Mouse (Mus musculus) lung, embryonic 14.5 days (tissue): ENCODE measurements around the gene Csrnp1. TPM values are rescaled to one million over a fixed set of nuclear protein-coding genes. Genes with fewer than 3 reads are reported as not detected.

ENCODE experiments used
- ATAC-seq: fragments of 200-750 bp; cut with Nextera tagmentation; 2 replicates; pipeline ENCODE4 v1.8.0; 2017; ENCODE audit warnings: mild to moderate bottlenecking, moderate TSS enrichment, moderate library complexity; ENCODE audit not compliant: insufficient read depth
- DNase-seq: peaks from one replicate; pipeline ENCODE4 v3.0.0-alpha.2; 2015
- H3K27ac ChIP-seq: fragments of 300-500 bp; sonication (generic); 2 replicates; pipeline ENCODE4 v1.5.1; 2014; ENCODE audit warnings: low read depth, mild to moderate bottlenecking, moderate library complexity
- H3K27me3 ChIP-seq: fragments of 300-500 bp; sonication (generic); 2 replicates; pipeline ENCODE4 v1.6.1; 2014; ENCODE audit warnings: low read length, control low read depth; ENCODE audit not compliant: insufficient read depth
- H3K36me3 ChIP-seq: fragments of 300-500 bp; sonication (generic); 2 replicates; pipeline ENCODE4 v1.6.1; 2014; ENCODE audit warnings: control low read depth; ENCODE audit not compliant: insufficient read depth
- H3K4me1 ChIP-seq: fragments of 300-500 bp; sonication (generic); 2 replicates; pipeline ENCODE4 v1.6.1; 2014; ENCODE audit warnings: antibody characterized with exemption, control low read depth; ENCODE audit not compliant: insufficient read depth
- H3K4me2 ChIP-seq: fragments of 300-500 bp; sonication (generic); 2 replicates; pipeline ENCODE4 v1.6.1; 2014; ENCODE audit warnings: mild to moderate bottlenecking
- H3K4me3 ChIP-seq: fragments of 300-500 bp; sonication (generic); 2 replicates; pipeline ENCODE4 v1.5.1; 2014; ENCODE audit warnings: low read depth, low read length
- H3K9ac ChIP-seq: fragments of 300-500 bp; sonication (generic); 2 replicates; pipeline ENCODE4 v1.6.1; 2014
- H3K9me3 ChIP-seq: fragments of 300-500 bp; sonication (generic); 2 replicates; pipeline ENCODE4 v1.6.1; 2016; ENCODE audit warnings: low read depth, low read length, control low read depth
- CTCF ChIP-seq: IDR thresholded peaks from 2 replicates; pipeline ENCODE4 v1.5.1; 2016; ENCODE audit warnings: antibody characterized with exemption, low read depth
- WGBS: fragments of 180-500 bp; shearing (Covaris S2); extraction: QIAGEN DNeasy Blood & Tissue Kit; methylation state at CpG from one replicate; pipeline ENCODE4 v1.1.7; 2014; 5-methylcytosine and 5-hydroxymethylcytosine counted together
- polyA plus RNA-seq: library from polyadenylated mRNA; unstranded; fragments of >200 nt; fragmentation: Nextera tagmentation; extraction: Ambion mirVana; gene quantifications from 2 replicates; pipeline ENCODE4 v1.2.1, GENCODE M21; 2014

The Csrnp1 gene
- 2.2 and 2.7 TPM in 2 replicates for polyA plus RNA-seq

GRCm38 (mm10) chr9:119984536-119985011 is at the start of gene Csrnp1:
Gene Csrnp1, minus strand, starts transcription at chr9:119984658.
- no peaks in the 10 kb centered on the region for H3K9me3 ChIP-seq
- H3K4me2 ChIP-seq = peak within 1 kb of the TSS; percentile 98
- H3K27me3 ChIP-seq = no peaks in the 10 kb centered on the region
- DNase-seq (peak; percentile 53), ATAC-seq (no peak)
- H3K4me3 ChIP-seq = peak within 1 kb of the TSS; percentile 80
- H3K27ac ChIP-seq = peak within 1 kb of the TSS; percentile 51
- H3K36me3 ChIP-seq = no peaks in the 10 kb centered on the region
- no peak for TF ChIP-seq CTCF
- peak within 1 kb of the TSS; percentile 71 for H3K9ac ChIP-seq
- peaks cover 31% of the 10 kb centered on the region for H3K4me1 ChIP-seq
- WGBS = 7% methylated on average over 14 of the region's 14 CpGs

GRCm38 (mm10) chr9:120032710-120033109 is 48.3 kb upstream of the Csrnp1 start:
- no peaks in the 10 kb centered on the region for H3K27me3 ChIP-seq
- no peak overlapping the region for H3K4me2 ChIP-seq
- ATAC-seq (no peak), DNase-seq (no peak)
- WGBS = 57% methylated on average over 6 of the region's 6 CpGs
- H3K4me3 ChIP-seq = no peak overlapping the region
- no peaks in the 10 kb centered on the region for H3K4me1 ChIP-seq
- H3K9ac ChIP-seq = no peak overlapping the region
- TF ChIP-seq CTCF = no peak
- H3K27ac ChIP-seq = no peak overlapping the region
- no peaks in the 10 kb centered on the region for H3K36me3 ChIP-seq
- no peaks in the 10 kb centered on the region for H3K9me3 ChIP-seq

GRCm38 (mm10) chr9:120030421-120030820 is 46.0 kb upstream of the Csrnp1 start:
- Histone ChIP-seq H3K9me3 (no peaks in the 10 kb centered on the region), H3K4me3 (no peak overlapping the region), H3K9ac (no peak overlapping the region), H3K4me2 (no peak overlapping the region), H3K27ac (no peak overlapping the region), H3K27me3 (no peaks in the 10 kb centered on the region), H3K4me1 (no peaks in the 10 kb centered on the region), H3K36me3 (no peaks in the 10 kb centered on the region)
- DNase-seq (no peak), ATAC-seq (no peak)
- TF ChIP-seq CTCF = no peak
- WGBS = 77% methylated on average over 10 of the region's 10 CpGs

DNA sequence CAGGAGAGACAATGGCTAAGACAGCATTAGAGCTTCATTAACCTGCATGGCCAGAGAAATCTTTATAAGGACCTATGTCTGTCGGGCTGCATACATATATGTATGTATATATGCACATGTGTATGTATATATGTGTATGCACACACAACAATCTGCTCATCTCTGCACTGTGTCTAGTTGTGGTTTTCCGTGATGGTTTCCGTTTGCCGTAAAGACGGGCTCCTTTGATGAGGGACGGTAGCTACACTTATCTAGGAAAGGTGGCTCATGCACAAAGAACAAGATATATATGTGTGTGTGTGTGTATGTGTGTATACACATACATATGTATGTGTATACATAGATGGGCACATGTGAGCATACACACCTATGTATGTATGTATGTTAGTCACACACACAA is 45.4 kb upstream of the Csrnp1 start:
- H3K9ac ChIP-seq = no peak overlapping the region
- no peak overlapping the region for H3K4me2 ChIP-seq
- no peak overlapping the region for H3K4me3 ChIP-seq
- H3K27ac ChIP-seq = no peak overlapping the region
- no peaks in the 10 kb centered on the region for H3K4me1 ChIP-seq
- DNase-seq (no peak), ATAC-seq (no peak)
- no peaks in the 10 kb centered on the region for H3K9me3 ChIP-seq
- H3K36me3 ChIP-seq = no peaks in the 10 kb centered on the region
- H3K27me3 ChIP-seq = no peaks in the 10 kb centered on the region
- no peak for TF ChIP-seq CTCF
- 93% methylated on average over 6 of the region's 6 CpGs for WGBS

DNA sequence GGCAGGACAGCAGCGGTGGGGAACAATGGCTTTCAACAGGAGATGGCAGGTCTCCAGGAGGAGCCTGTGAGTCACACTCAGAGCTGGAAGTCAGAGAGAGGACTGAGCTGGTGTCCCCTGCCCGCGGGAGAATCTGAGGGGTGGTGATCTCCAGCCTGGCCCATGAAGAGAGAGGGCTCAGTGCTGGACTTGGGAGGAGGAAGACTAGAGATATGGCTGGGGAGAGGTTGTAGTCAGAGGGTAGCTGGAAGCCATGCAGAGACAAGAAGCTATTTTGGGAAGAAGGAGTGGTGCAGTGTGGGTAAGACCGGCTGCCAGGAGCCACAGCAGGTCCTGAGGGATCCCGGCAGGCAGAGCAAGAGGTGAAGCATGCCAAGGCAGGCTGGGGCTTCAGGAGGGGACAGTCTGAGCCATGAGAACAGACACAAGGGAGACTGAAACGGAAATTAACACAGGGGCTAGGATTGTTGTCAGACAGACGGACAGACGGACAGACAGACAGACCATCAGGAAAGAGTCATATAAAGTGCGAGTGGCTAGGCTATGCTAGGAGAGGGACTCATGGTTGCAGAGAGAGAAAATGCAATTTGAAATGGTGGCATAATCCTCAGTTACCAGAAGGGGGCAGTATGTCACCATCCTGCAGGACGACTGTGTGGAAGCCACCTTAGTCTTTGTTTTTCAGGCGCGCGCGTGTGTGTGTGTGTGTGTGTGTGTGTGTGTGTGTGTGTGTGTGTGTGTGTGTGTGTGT is 43.1 kb upstream of the Csrnp1 start:
- H3K4me3 ChIP-seq = no peak overlapping the region
- DNase-seq (peak; percentile 86), ATAC-seq (peak; percentile 45)
- H3K9me3 ChIP-seq = no peaks in the 10 kb centered on the region
- peak; percentile 94 for TF ChIP-seq CTCF
- H3K27ac ChIP-seq = peak overlapping the region; percentile 24; the same call in 1 of the 2 replicates
- H3K9ac ChIP-seq = no peak overlapping the region
- H3K36me3 ChIP-seq = no peaks in the 10 kb centered on the region
- peak overlapping the region; percentile 15; the same call in 1 of the 2 replicates for H3K4me2 ChIP-seq
- no peaks in the 10 kb centered on the region for H3K4me1 ChIP-seq
- 20% methylated on average over 14 of the region's 14 CpGs for WGBS
- no peaks in the 10 kb centered on the region for H3K27me3 ChIP-seq

DNA sequence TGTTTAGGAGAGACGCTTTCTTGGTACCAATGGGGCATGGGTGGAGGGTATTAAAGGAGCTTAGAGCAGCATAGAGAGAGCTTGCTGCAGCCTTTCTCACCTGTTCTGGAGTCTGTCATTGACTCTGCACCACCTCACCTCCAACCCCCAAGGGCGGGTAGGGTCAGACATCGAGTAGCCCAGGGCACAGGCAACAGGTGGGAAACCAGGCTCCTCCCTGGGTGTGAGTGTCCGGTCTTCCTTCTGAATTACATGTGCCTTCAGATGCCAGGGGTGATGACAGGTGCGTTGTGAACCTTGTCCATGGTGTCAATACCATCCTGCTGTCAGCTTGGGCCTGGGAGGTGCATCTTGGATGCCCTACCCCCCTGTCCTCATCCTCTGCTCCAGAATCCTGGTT is 40.2 kb upstream of the Csrnp1 start:
- no peak for TF ChIP-seq CTCF
- Histone ChIP-seq H3K36me3 (no peaks in the 10 kb centered on the region), H3K4me3 (no peak overlapping the region), H3K4me1 (0 out of 2 replicates have a peak, but pooled peaks cover 6% of the 10 kb centered on the region), H3K27me3 (no peaks in the 10 kb centered on the region), H3K4me2 (no peak overlapping the region), H3K9ac (no peak overlapping the region), H3K27ac (no peak overlapping the region), H3K9me3 (no peaks in the 10 kb centered on the region)
- WGBS = 79% methylated on average over 5 of the region's 5 CpGs
- ATAC-seq (no peak), DNase-seq (no peak)

DNA sequence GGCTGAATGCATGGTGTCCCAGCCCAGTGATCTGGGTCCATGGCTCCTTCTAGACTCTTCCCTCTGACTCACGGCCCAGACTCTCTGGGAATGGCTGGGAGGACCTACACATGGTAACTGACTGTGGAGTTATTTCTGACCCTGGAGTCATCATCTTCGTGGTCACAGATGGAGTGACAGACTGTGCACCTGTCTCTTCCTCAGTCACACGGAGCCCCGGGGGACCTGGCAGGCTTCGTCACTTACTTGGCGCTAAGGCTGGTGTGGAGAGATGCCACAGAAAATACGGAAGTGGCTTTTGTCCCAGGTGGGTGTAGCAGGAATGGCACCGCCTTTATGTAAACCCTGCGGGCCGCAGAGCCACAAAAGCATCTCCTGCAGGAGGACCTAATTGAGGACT is 39.7 kb upstream of the Csrnp1 start:
- ATAC-seq (no peak), DNase-seq (no peak)
- Histone ChIP-seq H3K27me3 (no peaks in the 10 kb centered on the region), H3K9me3 (no peaks in the 10 kb centered on the region), H3K4me1 (0 out of 2 replicates have a peak, but pooled peaks cover 6% of the 10 kb centered on the region), H3K9ac (no peak overlapping the region), H3K4me2 (no peak overlapping the region), H3K27ac (no peak overlapping the region), H3K36me3 (no peaks in the 10 kb centered on the region), H3K4me3 (no peak overlapping the region)
- WGBS = 75% methylated on average over 10 of the region's 10 CpGs
- TF ChIP-seq CTCF = no peak
